Mouse (Mus musculus) c-Kit-positive CD71-positive TER-119-positive erythroid progenitor cells, embryonic 14.5 days (primary cell): Measurements from ENCODE around the gene Psrc1.

ENCODE experiments used
- DNase-seq: peaks from one replicate; pipeline ENCODE4 v3.0.0-alpha.2; 2013; ENCODE audit warnings: low spot score

Psrc1 gene

DNA sequence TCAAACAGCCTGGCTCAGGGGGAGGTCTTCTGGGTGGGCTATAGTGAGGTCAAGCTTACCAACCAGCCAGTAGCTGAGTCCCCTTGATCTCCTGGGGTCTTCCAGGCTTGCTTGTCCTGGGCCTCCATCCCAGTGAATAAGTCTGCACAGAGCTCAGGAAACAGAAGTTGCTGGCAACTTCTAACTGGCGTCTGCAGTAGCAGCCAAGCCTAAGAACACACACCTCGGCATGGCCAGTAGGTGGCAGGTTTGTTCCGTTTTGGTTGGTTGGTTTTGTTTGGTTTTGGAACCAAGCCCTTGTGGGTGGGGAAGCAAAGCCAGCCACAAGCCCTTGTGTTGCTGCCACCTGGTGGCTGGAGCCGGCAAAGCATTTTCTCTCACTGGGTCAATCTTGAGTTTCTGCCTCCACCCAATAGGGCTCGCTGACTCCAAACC, 5.5 kb downstream of the Psrc1 start:
- peak; percentile 97 for DNase-seq

DNA sequence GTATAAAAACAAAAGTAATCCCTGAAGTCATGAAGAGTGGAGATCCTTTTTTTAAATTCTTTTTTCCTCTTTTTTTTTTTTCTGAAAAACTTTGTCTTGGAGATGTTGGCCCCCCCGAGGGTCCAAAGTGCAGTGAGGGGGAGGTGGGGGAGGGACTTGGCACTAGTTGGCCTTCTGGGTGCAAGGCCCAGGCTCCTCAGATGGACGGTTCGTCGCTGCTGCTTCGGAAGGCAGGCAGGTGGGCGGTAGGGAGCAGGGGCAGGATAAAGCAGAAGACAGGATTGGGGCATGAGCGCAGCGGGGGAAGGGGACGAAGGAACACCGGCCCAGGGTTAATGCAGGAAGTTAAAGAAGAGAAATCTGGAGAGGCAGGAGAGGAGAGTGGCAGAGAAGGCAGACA, 8.7 kb downstream of the Psrc1 start:
- DNase-seq, result no peak

DNA sequence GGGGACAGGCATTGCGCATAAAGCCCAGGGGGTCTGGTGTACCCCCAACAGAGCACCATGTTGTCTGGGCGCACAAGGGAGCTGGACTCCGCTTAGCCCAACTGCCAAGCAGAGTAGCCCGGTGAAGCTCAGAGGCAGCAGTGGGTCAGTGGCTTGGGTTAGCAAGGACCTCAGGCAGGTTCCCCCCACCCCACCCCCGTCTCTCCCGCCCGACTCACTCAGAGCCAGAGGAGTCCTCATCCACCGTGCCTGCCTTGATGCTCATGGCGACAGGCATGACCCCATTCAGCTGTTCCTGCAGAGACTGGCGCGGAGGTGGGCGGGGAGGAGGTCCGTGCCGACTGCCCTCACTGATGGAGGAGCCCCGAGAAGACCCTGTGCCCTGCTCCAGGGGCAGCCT, 9.2 kb downstream of the Psrc1 start:
- DNase-seq, result no peak

DNA sequence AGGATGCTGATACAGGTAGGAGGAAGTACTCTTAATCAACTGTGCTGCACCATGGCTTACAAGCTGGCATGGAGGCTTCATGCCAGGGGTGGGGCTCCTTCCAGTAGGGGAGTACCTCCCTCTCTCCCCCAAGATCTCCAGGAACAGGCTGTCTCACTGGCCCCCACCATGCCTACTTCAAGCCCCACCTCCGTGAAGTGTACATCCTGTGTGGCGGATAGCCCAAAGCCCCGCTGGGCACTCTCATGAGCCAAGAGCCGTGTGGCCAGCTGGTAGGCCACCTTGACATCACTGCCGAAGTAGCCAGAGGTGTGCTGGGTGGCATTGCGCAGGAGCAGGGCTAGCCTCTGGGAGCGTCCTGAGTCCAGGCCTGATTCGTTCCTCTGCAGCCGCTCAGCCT, 14.6 kb downstream of the Psrc1 start:
- DNase-seq, result no peak

DNA sequence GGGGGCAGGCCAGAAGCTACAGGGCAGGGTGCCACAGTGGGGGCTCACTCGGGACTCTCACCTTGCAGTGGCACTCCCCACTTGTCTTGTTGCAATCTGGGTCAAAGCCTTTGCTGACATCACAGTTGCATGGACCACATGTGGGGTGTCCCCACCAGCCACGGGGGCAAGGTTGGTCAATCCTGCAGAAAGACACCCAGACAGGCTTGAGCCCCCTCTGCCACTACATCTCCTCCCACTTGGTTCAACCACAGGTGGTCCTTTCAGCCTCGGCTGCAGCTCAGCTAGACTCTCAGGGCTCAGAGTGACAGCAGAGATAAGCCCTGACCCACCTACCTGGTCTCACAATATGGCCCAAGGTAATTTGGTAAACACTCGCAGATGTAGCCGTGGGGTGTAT, 16.8 kb downstream of the Psrc1 start:
- no peak for DNase-seq

DNA sequence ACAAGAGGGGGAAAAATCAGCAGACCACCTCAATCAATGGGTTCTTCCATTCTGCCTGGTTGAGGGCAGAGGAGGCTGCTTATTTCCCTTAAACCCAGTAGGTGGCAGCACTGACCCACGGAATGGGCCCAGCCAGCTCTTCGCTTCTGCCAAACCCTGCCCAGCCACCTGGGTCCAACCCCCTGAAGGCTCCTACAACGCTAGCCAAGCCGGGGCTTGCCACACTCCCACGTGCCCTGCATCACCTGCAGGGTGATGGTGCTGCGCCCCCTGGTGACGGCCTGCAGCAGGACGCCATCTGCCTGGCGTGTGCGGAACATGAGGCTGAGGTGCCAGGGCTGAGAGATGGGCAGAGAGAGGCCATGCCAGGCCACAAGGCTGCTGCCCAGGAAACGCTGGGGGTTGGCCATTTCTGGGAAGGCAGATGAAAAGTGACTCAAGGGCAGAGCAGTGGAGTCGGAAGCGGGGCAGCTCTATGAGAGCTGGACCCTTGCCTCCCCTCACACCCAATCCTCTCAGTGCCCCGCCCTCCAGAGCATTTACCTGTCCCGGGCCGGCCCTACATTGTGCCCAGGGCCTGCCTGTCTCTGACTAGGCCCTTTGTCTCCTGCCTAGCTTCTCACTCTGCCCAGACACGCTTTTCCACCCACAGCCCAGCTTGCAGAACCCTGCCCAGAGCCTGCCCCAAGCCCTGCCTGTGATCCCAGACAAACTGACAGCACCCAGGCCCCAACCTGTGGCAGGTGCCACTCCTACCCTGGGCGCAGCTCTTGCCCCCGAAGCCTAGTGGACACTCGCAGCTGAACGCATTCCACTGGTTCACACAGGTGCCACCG, 18.3 kb downstream of the Psrc1 start:
- peak; percentile 61 for DNase-seq

DNA sequence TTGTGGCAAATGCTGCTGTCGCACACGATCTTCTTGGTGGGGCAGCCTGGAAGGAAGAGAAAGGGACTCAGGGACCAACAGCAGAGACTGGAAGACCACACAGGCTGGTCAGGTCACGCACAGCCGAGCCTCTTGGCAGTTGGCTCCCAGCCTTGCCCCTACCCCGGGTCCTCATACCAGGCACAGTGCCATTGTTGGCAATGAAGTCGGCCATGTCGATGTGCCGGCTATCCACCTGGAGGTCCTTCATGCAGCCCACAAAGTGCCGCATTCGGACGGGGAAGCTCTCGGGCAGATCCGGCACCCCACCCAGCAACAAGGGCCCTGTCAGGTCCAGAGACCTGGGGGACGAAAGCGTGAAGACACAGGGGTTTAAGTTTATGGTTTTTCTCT, 18.9 kb downstream of the Psrc1 start:
- DNase-seq, result no peak

DNA sequence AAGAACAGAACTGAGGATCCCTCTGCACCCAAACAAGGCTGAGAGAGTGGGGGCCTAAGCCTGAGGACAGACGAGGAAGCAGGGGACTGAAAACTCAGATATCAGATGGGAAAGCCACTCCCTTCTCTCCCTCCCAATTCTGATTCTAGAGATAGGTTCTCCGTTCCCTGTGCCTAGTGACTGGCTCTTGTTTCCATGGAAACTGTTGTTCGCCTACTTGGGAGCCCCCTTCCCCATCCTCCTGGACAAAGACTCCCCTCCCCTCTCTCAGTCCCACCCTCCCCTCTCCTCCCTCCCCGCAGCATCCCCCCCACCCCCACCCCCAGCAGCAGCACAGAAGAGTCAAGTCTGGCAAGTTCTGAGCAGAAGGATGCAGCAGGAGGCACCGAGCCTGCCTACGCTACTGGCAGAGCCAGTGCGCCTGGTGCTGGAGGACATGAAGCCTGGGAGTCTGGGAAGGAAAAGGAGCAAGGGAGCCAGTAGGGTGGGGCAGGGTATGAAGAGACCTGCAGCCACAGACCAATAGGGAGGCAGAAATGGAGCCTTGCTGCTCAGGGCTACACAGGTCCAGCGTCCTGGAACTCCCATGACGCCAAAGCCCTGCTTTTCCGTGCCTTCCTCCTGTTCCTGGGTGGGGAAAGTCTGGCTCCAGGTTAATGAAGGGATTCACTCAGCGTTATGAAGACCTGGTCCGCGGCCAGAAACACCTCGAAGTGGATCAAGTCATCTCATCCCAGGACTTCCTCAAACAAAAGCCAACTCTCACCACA, 22.1 kb downstream of the Psrc1 start:
- no peak for DNase-seq

DNA sequence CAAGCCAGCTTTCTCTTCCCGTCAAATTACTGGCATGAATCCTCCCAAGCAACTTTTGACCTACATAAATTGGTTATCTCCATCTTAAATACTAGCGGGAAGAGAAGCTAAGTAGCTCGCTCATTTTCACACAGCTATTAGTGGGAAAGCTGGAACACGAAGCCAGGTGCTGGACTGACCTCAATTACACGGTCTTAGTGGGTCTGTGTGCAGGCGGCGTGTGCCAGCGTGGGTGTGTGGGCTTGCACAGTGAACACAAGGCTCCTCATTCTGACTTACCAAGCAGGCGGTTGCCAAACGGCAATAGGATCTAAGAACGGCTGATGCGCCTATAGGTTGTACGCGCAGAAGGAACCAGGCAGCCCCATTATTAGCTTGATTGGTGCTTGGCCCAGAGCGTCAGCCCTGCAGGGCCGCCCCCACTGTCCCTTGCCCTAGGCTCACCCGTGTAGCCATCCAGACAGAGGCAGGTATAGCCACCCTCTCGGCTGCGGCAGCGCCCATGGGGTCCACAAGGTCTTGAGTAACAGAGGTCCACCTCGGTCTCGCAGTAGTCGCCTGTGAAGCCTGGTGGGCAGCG, 22.8 kb downstream of the Psrc1 start:
- no peak for DNase-seq

DNA sequence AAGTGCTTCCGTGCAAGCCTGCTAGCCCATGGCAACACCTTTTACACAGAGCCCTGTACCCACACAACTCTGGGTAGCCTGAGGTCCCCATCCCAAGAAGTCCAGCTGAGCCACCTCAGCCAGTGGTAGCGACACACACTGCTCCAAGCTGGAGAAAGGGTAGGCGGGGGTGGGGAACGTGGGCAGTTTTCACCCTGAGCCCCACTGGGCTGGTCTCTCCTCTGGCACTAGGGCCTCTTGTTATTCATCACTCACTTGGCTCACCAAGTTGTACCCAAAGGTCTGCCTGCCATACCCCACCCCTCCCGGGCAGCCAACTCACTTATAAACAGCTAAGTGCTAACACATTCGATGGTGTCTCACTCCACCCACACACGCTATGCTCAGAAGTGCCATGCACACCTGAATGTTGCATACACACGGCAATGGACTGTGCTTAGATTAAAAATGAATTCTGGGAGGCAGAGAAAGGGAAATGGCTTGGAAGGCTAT, 24.9 kb downstream of the Psrc1 start:
- no peak for DNase-seq

DNA sequence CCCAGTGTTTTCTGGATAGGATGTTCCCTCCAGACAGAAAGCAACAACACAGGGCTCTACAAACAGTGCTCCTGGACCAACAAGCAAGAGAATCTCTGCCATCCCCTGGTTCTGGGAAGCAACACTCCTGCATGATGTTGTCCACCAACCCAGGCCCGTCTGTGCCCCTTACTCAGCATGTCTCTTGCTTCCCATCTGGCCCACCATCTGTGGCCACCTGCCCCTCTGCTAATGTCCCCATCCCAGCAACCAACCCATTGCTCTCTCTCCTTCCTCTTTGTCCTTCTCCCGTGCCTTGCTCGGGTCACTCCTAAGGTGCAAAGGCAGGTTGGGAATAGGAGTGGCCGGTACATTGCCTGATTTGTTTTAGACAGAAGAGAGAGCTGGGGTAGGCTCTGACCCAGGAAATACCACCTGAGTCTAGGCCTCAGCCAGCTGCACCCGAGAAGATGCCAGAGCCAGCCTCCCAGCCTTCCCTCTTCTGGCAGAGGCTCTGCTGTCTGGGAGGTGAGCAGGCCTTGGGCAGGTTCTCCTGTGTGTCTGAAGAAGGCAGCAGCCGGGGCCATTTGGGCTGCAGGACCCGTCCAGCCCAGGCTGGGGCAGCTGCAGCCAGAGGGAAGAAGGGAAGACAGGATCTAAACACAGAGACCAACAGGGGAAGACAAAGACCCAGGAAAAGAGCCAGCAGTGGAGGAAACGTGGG, 26.2 kb downstream of the Psrc1 start:
- DNase-seq, result no peak

DNA sequence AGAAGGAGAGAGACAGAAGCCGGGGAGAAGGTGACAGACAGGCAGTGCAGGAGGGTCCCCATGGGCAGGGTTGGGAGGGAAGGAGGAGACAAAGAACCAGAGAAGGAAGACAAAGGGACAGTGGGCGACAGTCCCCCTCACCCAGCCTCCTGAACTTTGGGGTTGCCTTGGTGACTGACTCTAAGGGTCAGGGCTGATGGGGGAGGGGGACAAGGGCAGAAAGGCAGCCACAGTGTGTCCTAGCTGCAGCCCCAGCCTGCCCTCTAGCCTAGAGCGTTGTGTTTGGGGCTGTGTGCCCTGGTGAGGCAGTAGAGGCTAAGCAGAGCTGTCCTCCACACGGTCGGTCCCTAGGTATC, 26.7 kb downstream of the Psrc1 start:
- DNase-seq, result no peak

DNA sequence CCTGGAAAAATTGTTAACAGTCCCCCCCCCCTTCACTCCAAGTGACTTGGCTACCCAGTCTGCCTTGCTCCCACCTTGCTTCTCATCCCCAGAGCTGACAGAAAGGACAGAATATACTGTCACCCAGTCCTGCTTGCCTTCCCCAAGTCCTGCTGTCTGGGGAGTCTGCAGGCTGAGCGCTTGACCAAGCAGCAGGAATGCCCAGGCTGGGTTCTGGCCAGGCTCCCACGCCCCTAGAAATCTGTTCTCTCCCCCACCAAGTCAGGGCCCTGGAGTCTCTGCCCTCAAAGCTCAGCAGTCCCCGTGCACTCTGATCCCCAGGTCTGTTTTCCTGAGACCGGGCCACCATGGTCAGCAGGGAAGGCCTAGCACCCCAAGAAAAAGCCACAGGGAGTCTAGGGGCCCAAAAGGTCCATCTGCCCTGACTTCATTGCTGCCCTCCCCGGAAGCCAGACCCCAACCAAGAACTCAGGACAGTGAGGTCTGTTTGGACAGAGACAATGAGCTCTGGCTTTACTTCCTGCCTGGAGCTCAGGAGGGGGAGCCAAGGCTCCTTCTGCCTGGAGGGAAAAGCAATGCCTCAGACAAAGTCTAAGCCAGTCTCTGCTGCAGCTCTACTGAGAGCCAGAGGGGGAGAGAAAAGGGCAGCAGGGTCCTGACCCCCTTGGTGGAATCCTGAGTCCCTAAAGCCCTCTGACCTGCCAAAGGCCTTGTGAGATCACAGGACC, 27.6 kb downstream of the Psrc1 start:
- no peak for DNase-seq

DNA sequence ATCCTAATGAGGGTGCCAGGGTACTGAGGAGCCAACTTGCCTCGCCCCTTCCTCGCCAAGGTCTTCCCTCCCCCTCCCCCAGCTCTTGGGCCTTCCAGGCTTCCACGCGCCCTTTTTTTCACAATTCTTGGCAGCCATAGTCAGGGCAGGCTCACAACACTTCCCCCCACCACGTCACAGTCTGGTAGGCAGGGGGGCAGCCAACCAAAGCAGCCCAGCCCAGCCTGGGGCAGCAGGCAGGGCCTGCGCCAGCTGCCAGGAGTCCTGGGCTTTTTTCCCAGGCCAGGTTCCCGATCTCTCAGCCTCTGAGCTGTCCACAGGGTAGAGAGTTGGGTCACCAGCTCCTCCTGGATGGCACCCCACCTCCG, 28.1 kb downstream of the Psrc1 start:
- no peak for DNase-seq

DNA sequence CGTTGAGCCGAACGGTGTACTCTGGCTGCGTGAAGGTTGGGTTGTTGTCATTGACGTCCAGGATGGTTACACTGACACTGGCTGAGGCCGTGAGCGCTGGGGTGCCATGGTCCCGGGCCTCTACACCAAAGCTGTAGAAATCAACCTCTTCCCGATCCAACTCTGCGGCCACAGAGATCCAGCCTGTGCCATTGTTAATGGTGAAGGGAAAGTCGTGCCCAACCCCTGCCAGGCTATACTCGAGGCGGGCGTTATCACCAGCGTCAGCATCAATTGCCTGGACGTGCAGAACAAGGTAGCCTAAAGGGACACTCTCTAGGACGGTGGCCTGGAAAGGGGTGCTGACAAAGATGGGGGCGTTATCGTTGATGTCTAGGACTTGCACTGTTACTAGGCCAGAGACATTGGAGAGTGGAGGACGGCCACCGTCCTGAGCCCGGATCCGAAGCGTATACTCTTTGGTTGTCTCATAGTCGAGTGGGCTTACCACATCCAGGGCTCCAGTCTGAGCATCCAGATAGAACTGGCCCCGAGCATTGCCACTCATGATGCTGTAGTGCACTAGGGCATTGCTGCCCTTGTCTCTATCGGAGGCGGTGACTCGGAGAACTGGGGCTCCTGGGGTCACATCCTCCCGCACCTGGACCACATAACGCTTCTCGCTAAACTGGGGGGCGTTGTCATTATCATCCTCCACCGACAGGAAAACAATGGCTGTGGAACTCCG, 30.2 kb downstream of the Psrc1 start:
- DNase-seq, result no peak

DNA sequence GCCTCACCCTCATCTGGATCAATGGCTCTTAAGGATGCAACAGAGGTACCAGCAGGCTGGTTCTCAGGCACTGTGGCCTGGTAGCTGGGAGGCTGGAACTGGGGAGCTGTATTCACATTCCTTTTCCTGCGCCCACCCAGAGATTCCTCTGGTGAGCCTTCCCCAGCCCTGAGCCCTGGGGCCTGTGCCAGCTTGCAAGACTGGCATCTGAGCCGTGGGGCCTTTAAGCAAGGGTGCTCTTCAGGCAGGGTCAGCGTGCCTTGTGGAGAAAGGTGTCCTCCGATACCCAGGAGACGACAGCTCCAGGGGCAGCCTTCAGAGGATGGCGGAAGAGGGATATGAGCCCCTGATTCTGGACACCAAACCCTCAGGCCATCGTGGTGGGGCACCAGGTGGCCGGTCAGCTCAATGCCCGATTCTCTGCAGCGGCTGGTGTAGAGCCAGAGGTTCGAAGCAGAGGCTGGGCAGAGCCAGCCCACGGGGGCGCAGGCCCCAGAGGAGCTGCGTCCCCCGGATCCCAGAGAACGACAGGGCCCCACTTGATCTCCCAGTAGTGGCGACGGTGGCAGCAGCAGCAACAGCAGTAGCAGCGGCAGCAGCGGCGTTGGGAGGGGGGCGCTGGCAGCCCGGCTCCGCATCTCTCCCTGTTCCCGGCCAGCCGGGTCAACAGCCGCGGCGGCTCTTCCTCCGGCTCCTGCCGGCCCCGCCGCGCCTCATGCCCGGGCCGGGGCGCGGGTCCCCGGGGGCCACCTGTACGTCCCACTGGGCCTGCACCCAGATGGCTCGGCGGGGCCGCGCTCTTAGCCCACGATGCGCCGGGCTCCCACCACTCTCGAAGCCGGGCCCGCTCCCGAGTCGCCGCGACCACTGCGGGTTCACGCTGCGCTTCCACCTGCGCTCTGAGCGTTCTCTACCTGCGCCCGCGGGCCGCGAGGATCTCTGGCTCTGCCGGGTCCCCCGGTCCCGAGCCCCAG, 31.5 kb downstream of the Psrc1 start, which contains the start of gene Celsr2:
Celsr2 (minus strand) TSS at position 696 of the 974 bp plus-strand sequence.
- DNase-seq, result no peak

DNA sequence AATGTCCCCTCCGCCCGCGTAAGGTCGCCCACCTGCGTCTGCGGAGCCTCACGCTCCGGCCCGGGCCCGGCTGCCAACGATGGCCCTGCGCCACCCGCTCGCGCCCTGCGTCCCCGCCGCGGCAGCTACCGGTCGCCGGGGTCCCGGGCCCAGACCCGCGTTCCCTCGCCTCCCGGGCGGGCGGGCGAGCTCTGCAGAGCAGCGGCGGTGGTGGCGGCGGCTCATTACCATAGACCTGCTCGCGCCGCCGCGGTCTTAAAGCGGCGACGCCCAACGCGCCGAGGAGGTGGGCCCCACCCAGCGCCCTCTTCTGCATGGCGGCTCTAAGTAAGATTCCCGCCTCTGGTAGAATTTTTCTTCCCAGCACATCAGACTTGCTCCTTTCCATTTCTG, 32.2 kb downstream of the Psrc1 start:
- DNase-seq, result peak; percentile 60

DNA sequence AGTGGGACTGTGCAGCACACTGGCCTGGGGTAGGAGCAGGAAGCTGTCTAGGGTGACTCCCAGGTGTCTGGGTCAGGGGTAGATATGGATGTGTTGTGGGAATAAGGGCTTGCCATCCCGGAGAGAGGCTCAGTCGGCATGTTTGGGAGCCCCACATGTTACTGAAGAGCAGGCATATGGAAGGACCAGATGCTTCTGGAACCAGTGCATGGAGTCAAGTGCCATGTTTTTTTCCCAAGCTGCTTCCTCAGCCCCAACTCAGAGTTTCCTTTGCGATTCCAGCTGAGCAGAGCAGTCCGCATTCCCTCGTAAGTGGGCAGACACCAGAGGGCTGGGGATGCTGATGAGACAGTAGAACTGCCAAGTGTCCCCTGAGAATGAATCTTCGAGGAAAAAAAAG, 39.4 kb downstream of the Psrc1 start:
- DNase-seq, result no peak

DNA sequence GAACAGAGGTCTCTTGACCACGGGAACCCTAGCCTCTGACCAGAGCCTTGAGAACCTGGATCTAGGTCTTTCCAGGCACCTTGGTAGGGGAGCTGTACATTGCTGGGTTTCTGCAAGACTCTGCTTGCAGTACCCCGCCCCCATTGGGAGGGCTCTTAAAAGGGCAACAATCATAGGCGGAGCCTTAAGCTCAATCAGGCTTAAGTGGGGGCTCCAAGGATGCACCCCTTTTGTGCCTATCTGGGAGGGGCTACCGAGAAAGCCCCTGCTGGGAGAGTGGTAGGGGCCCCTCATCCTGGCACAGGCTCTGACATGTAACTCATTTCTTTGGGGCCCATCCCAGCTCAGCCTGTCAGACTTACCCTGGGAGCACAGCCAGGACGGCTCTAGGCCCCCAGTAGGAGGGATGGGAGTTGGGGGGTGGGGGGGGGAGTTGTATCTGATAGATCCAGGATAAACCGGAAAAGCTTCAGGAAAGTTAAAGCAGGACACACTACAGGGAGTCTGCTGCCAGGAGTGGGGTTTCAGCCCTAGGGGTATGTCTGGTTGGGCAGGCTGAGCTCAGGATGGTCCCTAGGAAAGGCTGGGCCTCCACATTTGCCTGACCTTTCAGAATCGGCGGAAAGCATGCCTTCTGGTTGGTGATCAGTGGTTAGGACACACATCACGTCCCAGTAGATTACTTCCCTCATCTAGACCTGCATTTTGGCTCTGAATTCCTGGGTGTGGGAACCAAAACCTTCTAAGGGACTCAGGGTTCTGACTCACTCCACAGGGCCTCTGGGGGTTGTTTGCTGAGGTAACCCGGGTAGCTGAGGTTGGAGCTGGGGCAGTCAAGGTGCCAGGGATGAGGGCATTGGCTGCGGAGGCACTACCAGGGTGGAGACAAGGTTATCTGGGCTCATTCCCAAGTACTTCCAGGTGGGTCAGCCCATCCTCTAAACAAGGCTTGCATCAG, 40.5 kb downstream of the Psrc1 start:
- no peak for DNase-seq
